Mouse (Mus musculus) v-Abl transformed pro-B cells (cell line): ENCODE data around the gene Cbx2.

Source experiments
- in situ Hi-C, 2 experiments: fragments of 400-800 bp; cut with MboI; formaldehyde crosslinking; loops; one replicate each; pipeline ENCODE4 v1.15.1; 2025; ENCODE audit not compliant: unreplicated experiment in 2 of 2

Cbx2 gene

DNA sequence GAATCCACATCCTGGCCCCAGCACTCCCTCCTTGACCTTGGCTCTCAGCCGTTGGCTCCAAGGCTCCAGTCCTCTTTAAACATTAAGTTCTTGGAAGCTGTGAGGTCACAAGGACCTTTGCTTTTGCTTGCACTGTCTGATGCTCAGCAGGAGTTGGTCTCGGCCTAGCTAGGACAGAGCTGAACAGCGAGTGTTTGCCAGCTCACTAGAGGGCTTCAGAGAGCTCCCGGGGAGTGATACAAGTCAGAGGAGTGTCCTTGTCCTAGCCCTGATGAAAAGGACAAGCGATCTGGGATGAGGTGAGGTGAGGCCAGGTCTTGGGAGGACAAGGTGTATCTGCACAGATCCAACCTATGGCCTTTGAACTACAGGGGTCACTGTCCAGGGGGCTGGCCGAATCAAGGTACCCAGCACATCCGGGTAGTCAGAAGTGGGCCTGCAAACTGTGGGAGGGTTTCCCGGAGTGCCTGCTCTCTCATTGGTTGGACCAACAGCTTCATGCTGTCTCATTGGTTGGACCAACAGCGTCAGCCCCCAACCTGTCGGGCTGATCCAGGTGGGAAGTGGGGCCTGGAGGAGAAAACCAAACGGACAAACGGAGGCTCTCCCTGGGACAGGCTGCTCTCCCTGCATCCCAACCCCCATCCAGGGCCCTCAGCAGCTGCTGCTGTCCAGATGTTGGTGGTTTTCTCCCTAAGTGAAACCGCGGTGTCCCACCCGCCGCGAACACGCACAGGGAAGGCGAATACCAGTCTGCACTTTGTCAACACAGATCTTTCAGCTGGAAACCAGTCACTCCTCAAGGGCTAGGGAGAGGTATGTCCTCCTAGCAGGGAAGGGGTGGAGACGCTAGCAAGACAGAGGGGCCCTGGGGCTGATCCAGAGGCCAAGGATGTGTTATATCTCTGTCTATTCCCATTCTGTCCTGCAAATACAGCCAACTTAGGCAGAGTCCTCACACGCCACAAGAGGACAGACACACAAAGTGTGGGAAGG lies 15.0 kb upstream of the Cbx2 start:
- in situ Hi-C loops: no loop called here

DNA sequence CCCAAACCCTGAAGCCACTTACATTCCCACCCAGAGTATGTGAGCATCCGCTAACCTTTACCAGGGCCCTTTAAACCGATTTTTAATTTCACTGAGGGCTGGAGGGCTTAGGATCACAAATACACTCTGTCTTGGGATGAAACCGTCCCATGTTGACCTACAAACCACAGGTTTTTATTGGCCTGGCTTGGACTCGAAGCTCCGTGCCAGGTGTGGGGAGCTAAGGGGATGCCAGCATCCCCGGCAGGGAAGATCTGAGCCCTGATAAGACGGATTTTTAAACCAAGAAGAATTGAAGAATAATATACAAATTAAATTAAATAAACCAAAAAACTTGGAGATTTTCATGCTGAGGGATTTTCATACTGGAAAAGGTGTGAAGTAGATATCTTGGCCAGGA lies 8.3 kb upstream of the Cbx2 start:
- in situ Hi-C loops: no loop called here

DNA sequence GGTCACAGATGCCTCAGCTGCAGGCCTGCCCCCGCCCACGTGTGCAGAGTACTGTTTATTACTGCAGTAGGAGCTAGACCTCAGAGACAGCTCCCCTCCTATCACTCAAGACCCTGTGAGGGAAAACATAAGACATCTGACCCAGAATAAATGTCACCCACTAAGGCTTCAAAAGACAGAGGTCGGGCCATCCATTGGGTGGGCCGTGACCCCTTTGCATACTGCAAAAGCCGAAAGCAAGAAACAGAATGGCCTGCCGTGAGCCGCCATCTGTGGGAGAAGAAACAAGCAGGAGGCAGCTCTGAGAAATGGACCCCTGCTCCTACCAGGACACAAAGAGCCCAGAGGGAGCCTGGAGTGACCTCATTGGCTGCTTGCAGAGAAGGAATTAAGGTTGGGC lies 5.3 kb upstream of the Cbx2 start:
- in situ Hi-C loops: no loop called here

DNA sequence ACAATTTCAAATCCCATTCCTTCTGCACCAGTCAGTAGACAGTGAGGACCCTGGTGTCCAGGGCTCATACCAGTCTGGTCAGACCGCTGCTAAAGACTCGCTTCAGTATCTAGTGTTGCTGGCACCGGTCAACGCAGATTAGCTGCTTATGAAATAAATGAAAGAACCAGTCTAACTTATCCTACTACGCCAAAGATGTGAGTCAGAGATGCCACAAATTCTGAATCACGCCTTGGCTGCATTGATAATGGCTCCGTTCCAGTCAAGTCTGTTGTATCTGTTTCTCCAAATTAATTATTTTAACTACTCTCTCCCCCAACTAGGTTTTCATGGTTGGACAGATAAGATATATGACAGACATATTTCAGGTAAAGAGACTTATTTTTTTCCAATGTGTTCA lies 1.6 kb upstream of the Cbx2 start:
- in situ Hi-C loops: no loop called here

DNA sequence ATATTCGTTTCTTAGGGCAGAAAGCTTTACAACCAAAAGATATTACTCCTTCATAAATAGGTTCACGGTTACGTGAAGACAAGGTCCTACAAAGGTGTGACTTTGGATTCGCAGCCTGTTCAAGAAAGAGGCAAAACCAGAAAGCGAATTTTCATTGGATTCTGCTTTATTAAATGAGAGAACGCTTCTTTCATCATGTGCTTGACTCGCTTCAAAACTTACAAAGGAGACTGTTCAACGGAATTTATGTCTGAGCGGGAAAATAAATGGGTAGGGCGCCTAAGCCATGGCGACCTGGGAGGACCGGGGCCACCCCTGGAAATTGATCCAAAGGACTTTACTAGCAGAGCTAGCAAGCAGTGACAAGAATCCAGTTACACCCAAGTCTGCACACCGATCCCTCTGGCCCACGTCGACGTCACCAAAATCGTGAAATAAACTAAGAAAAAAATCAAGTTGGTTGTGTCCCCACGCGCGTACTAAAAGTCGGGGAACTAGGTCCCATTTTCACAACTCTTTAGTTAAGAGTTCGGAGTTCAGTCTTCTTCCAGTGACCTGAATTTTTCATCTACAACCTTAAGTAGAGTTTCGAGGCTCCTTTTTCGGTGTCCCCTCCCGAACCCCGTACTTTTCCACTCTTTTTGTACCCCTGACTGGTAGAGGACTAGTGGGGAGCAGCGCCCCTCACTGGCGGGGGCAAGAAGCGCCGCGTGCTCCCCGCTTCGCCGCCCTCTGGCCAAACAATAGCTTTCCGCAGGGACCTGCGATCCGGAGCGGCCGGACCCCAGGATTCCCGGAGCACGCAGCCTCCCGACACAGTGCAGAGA lies 481 bp upstream of the Cbx2 start:
- in situ Hi-C loops: no loop called here

DNA sequence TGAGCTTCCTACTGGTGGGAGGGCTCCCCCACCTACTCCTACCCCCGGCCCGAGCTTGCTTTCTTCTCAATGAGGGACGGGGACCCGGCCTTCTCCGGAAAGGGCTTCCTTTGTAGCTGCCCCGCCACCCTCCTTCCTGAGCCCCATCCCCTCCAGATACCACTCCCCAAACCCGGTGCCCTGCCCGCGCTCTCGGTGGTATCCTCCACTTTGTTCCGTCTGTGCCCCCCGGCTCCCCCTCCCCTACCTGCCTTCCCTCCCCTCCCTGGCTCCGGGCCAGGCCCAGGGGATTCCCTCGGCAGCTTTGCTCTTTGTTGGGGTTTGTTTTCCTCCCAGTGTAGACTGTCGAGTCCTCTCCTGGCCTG lies 836 bp downstream of the Cbx2 start:
- in situ Hi-C loops: no loop called here

DNA sequence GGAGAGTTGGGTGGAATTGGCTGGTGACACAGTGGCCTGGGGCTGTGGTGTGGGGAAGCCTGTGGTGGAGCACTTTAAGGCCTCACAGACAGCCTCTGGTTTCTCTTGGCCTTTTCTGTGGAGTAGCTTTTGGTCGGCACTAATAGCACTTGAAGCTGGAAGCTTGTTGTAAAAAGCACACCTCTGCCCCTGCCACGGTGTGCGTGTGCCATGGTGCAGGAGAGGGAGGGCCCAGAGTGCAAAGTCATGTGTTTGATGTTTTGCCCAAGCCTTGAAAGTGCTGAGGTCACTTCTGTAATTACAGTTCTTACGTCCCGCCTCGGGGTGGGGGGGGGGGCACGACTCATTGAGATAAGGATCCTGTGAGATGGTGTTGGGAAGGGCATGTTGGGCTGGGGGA lies 1.5 kb downstream of the Cbx2 start:
- in situ Hi-C loops: no loop called here

DNA sequence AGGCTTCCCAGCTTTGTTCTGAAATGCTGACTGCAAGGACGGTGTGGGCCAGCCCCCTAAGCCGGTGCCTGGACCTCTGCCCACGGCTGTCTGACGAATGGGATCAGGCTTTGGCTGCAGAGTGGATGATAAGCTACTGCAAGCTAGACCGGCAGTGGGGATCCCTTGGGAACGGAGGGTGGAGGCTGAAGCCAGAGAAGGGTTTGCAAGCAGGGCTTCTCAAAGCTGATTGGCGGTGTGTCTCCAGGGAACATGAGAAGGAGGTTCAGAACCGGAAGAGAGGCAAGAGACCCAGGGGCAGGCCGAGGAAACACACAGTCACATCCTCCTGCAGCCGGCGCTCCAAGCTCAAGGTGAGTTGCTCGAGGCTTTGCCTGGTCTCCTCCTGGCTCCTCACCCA lies 3.4 kb downstream of the Cbx2 start:
- in situ Hi-C loops: no loop called here

DNA sequence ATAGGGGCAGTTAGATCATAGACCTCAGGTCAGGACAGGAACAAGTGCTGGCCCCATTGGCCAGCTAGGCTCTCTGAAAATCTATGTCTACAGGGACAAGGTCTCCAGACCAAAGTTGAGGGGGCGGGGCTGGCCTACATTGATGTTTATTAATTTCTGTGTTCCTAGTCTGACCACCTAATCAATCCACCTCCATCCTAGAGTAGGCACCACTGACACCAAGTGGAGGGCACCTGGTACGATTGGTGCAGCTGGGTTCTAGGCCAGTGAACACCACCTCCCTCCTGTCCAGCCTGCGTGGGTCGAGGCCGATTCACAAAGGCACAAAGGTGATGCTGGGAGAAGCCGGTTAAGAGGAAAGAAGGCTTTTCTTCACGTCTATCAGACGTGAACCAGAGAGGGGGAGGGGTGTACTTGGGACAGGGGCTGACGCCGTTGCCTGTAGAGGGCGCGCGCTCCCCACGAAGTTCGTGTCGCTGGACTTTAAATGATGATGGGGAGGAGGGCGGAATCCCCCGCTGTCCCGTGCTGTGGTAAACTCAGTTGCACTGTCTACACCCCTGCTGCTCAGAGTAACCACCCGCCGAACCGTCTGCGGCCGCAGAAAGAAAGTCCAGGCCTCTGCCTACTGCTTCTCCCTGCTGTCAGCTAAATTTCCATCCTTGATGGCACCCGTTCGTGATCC lies 11.3 kb downstream of the Cbx2 start:
- in situ Hi-C loops: loop anchor here (5.0 kb wide), 2 partner anchors 37 to 158 kb away; no protein-coding TSS in a partner anchor

DNA sequence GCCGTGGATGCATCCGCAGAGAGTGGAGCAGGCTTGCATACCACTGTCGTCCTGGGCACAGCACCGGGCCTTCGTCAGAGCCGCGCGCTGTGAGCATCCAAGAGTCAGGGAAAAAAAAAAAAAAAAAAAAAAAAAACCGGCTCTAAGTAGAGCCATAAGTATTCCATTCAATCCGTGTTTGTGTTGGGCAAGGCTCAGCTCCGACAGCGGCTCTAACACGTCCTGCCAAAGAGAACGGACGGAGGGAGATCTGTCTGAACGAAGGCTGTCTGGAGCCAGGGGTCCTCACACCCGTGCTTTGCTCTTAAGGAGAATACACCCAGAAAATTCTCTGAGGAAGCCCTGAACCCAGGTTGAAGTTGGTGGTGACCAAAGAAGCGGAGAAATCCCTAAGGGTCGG lies 11.9 kb downstream of the Cbx2 start:
- in situ Hi-C loops: loop anchor here (5.0 kb wide), 2 partner anchors 37 to 158 kb away; no protein-coding TSS in a partner anchor

DNA sequence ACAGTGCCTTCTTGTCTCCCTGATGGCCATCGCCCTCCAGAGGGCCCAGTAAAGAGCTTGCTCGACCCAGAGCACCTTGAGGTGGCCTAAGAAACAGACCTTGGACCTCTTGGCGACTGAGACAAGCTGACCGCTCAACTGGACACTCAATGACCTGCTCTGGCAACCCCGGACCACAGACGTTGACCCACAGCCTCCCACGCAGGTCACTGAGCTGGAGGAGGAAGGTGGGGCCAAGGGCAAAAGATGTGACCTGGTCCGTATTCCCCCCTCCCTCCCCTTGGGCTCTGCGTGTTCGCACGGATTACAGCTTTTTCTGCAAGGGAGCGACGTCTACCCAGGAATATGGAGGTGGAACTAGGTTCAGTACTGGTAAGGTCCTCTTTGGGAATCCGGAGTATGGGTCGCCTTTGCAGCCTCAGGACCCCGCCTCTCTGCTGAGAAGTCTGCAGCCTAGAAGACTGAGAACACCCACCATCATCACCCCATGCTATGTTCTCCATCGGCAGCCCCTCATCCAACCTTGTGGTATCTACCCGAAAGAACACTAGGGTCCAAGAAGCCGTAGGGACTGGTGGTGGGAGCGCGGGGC lies 12.4 kb downstream of the Cbx2 start:
- in situ Hi-C loops: no loop called here

DNA sequence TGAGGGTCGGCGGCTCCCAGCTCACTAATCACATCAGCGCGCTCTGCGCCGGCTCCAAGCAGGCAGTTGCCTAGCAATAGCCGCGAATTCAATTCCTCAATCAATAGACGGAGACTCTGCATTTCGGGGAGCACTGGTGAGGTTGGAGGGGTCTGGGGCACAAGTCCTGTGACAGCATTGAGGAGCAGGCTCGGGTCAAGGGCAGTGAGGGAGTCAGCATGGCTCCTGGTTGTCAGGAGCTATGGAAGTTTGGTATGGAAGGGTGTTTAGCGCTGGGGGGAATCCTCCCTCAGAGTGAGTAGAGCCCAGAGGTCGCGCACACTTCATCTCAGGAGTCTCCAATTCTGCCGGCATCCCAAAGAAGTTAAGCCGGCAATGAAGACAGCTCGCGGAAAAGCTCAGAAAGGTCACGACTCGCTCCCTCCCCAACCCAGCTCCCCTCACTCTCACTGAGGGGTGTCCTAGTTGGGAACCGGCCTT lies 13.0 kb downstream of the Cbx2 start:
- in situ Hi-C loops: no loop called here

DNA sequence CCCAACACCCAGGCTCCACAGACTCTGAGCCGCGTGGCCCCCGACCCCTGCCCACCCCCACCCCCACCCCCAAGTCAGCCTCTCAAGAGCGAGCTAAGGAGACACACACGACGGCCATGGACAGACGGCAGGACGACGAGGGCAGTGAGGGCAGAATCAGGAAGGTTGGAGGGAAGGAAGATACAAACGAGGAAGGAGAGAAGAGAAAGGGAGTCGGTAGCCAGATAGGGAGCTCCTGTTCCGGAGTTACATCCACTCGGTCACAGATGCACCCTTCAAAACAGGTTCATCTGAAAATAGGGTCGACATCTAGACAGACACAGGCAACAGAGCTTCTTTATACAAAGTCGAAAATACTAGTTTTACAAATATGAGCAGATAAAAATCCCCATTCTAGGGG lies 13.7 kb downstream of the Cbx2 start:
- in situ Hi-C loops: no loop called here

DNA sequence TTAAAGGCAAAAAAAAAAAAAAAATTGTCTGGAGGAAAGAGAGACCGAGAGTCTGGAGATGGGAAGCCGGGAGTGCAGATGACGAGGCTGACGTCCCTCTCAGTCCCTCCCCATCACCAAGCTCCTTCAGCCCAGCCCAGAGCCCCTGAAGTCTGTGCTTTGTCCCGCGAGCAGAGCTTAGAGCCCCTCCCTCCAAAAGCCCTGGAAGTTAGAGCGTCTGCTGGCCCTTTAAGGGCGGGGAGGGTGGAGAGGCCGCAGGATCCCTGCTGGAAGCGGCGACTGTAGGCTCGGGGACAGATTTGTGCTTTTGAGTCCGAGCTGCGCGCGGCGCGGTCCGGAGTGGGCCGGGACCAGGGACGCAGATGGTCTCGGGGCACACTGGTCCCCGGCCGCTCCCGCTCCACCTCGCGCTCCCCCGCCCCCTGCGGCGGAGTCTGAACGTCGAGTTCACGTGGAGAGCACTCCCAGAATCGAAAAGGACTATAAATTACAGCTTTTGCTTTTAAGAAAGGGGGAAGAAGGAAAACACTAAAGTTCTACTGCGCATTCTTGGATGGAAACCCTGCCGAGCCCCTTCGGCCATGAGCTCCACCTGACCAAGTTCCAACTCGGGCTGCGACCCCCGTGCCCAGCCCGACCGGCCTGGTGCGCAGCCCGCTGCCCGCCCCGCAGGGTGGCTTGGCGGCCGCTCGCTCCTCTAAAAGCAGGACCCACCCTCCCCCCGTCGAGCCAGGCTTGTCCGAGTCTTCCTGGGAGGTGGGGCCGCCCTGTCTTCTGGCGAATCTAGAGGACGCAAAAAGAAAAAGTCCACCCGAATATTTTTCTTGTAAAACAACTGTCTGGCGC lies 14.4 kb downstream of the Cbx2 start:
- in situ Hi-C loops: no loop called here

DNA sequence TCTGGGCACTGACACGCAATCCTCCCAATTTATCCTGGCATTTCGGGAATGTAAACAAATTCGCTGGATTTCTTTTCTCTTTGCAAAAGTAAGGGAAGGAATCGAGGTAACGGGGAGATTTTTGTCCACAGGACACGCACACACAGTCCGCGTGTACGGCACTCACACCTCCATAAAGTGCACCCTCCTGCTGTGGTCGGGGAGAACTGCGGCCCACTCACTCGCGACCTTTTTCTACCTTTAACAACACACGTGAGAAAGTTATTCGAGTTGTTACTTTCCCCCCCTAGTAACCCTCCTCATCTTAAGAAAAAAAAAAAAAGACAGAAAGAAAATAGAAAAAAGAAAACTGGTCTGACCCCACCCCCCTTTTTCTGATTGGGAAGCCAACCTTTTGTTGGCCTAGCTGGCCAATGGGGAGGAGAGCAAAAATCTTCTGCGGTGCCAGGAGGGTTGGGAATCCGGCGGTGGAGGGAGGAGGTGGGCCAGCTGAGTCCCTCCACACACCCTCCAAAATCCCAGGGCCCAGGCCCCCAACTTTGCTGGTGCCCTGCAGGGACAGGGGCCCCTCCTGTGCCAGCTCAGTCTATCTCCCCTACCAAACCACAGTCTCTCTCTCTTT lies 15.1 kb downstream of the Cbx2 start:
- in situ Hi-C loops: no loop called here

DNA sequence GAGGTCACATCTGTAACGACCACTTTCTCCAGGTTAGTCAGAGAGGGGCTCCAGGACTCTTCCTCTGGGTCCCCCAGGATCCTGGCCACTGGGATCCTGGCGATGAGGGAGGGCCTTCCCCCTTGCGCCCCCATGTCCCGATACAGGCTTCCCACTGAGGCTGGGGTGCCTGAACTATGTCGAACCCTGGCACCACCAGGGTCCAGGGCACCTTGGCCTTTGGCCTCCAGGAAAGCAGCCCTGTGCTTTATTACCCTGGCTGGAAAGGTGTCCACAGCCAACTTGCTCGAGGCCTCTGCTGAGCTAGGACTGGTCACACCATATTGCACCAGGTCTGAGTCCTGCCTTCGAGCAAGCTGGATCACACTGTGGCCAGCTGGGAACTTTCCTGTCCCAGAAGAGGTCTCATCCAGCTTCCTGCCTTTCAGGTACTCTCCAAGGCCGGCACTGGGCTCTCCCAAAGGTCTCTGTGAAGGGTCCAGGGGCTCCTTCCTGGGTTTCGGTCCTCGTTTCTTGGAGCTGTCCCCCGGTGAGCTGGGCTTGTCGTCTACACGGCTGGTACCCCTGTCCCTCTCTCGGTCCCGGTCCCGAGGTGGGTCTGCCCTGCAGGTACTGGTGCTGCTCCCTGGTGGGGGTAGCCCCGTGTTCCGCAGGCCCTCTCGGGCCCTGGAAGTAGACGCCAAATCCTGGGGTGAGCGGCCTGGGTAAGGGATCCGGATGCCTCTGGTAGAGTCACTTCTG lies 16.2 kb downstream of the Cbx2 start:
- in situ Hi-C loops: no loop called here

DNA sequence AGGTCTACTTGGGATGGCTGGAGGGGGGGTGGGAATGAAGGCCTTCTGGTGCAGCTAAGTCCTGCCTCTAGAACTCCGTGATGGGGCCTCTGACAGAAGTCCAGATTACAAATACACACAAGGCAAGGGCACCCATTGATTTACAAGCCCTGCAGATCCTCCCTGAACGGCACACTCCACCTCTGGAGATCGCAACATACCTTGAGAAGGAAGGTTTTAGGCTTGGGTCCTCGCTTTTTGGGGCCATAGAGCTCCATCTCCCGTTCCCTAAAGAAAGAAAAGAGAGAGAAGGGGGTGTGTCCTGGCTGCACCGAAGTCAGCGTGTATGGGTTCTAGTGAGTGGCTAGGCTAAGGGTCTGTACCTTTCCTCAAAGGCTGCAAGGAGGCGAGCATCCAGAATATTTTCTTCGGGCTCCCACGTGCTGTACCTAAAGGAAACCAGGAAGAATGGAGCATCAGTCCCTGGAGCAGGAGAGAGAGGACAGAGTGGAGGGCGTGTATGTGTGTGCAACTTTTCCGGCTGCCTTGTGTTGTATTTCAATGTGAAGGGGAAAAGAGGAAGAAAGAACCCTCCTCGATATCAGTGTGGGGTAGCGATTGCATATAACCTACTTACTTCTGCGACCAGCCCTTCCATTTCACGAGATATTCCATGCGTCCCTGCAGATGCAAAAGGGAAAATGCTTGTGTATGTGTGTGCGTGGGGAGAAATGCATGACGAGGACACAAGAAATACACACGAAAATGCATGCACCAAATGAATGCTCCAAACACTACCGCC lies 17.2 kb downstream of the Cbx2 start:
- in situ Hi-C loops: loop anchor here in 1 of 2 experiments (5.0 kb wide), 1 partner anchor 87 kb away; no protein-coding TSS in a partner anchor
